8 mouse cellular contexts compared by ENCODE assay signal in the genomic region with DNA sequence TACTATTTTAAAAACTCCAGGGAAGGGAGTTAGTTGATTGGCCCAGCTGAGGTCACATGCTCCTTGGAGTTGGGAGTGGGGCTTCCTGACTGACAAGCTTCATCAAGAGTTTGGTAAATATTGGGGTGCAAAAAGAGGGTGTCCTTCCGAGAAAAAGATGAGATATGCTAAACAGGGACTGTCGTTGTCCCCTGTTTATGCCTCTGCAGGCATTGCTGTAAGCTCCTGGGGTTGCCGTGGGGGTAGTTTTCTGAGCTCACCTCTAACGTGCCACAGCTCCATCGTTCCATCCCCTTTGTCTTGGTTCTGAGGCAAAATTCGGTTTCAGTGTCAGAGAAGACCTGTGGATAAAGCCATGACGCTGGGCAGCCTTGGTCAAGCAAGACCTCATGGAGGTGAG. TPM values are rescaled to one million over a fixed set of nuclear protein-coding genes. Genes with fewer than 3 reads are reported as not detected.
DNase-seq lines count a peak whose midpoint lies in the region; ATAC-seq lines count a peak whose summit lies in the region.

Gene Dcun1d4, plus strand, starts transcription at position 301 of the 400 bp plus-strand sequence.

- 73% methylated on average over 7 of the region's 7 CpGs for WGBS in lung, embryonic 15.5 days
- WGBS in embryonic facial prominence, embryonic 15.5 days: 77% methylated on average over 7 of the region's 7 CpGs
- 86% methylated on average over 7 of the region's 7 CpGs for WGBS in hindbrain, embryonic 14.5 days
- WGBS in midbrain, embryonic 12.5 days: 86% methylated on average over 7 of the region's 7 CpGs

- no peak within 1 kb of the TSS for H3K4me2 ChIP-seq in lung, embryonic 15.5 days
- H3K4me2 ChIP-seq in embryonic facial prominence, embryonic 15.5 days (replicated peaks): no peak within 1 kb of the TSS
- no peak within 1 kb of the TSS for H3K4me2 ChIP-seq in hindbrain, embryonic 14.5 days (replicated peaks)
- H3K4me2 ChIP-seq in midbrain, embryonic 12.5 days (replicated peaks): no peak within 1 kb of the TSS

- H3K9me3 ChIP-seq in lung, embryonic 15.5 days: no peaks in the 10 kb centered on the region
- H3K9me3 ChIP-seq in embryonic facial prominence, embryonic 15.5 days (replicated peaks): no peaks in the 10 kb centered on the region
- H3K9me3 ChIP-seq in hindbrain, embryonic 14.5 days (ENCODE audit: control insufficient read depth, low read length): no peaks in the 10 kb centered on the region
- no peaks in the 10 kb centered on the region for H3K9me3 ChIP-seq in midbrain, embryonic 12.5 days

- no peak within 1 kb of the TSS for H3K27ac ChIP-seq in lung, embryonic 15.5 days
- H3K27ac ChIP-seq in embryonic facial prominence, embryonic 15.5 days (replicated peaks): no peak within 1 kb of the TSS
- no peak within 1 kb of the TSS for H3K27ac ChIP-seq in hindbrain, embryonic 14.5 days
- no peak within 1 kb of the TSS for H3K27ac ChIP-seq in midbrain, embryonic 12.5 days (replicated peaks)

- no peak within 1 kb of the TSS for H3K4me3 ChIP-seq in lung, embryonic 15.5 days
- no peak within 1 kb of the TSS for H3K4me3 ChIP-seq in embryonic facial prominence, embryonic 15.5 days (replicated peaks)
- H3K4me3 ChIP-seq in hindbrain, embryonic 14.5 days (replicated peaks; ENCODE audit: low read length): no peak within 1 kb of the TSS
- no peak within 1 kb of the TSS for H3K4me3 ChIP-seq in midbrain, embryonic 12.5 days

- no peaks in the 10 kb centered on the region for H3K27me3 ChIP-seq in lung, embryonic 15.5 days
- H3K27me3 ChIP-seq in embryonic facial prominence, embryonic 15.5 days: no peaks in the 10 kb centered on the region
- H3K27me3 ChIP-seq in hindbrain, embryonic 14.5 days (ENCODE audit: control insufficient read depth, insufficient read depth, low read length): no peaks in the 10 kb centered on the region
- H3K27me3 ChIP-seq in midbrain, embryonic 12.5 days: no peaks in the 10 kb centered on the region

- no peaks in the 10 kb centered on the region for H3K4me1 ChIP-seq in lung, embryonic 15.5 days
- no peaks in the 10 kb centered on the region for H3K4me1 ChIP-seq in embryonic facial prominence, embryonic 15.5 days
- no peaks in the 10 kb centered on the region for H3K4me1 ChIP-seq in hindbrain, embryonic 14.5 days (replicated peaks; ENCODE audit: control insufficient read depth, insufficient read depth, low read length)
- peaks cover 4% of the 10 kb centered on the region; the same call in 1 of the 2 replicates for H3K4me1 ChIP-seq in midbrain, embryonic 12.5 days

- no peak for ATAC-seq in lung, embryonic 15.5 days (ENCODE audit: borderline replicate concordance, extremely low read depth, low FRiP score, low TSS enrichment)
- ATAC-seq in embryonic facial prominence, embryonic 15.5 days (ENCODE audit: insufficient number of reproducible peaks, low FRiP score, low TSS enrichment, low read depth): no peak
- ATAC-seq in hindbrain, embryonic 14.5 days (ENCODE audit: low FRiP score): no peak
- no peak for ATAC-seq in midbrain, embryonic 12.5 days (ENCODE audit: low FRiP score, low read depth)

- DNase-seq in lung, postnatal 10 days: no peak
- DNase-seq in hindbrain, embryonic 14.5 days (ENCODE audit: low spot score): no peak
- DNase-seq in urinary bladder, postnatal 4 days (ENCODE audit: low spot score in 2 of 2): no peak
- no peak for DNase-seq in ovary, postnatal 36 days (ENCODE audit: low spot score)
- no peak for DNase-seq in kidney, adult 11 months

- no peaks in the 10 kb centered on the region for H3K36me3 ChIP-seq in lung, embryonic 15.5 days
- no peaks in the 10 kb centered on the region for H3K36me3 ChIP-seq in embryonic facial prominence, embryonic 15.5 days
- H3K36me3 ChIP-seq in hindbrain, embryonic 14.5 days (replicated peaks; ENCODE audit: control insufficient read depth, insufficient read depth): no peaks in the 10 kb centered on the region
- no peaks in the 10 kb centered on the region for H3K36me3 ChIP-seq in midbrain, embryonic 12.5 days

- H3K9ac ChIP-seq in lung, embryonic 15.5 days: no peak within 1 kb of the TSS
- no peak within 1 kb of the TSS for H3K9ac ChIP-seq in embryonic facial prominence, embryonic 15.5 days
- H3K9ac ChIP-seq in hindbrain, embryonic 14.5 days: no peak within 1 kb of the TSS
- no peak within 1 kb of the TSS for H3K9ac ChIP-seq in midbrain, embryonic 12.5 days (replicated peaks)

RNA-seq across cellular contexts. Expression of gene Dcun1d4, which starts in this region (rescaled TPM):
- polyA plus RNA-seq in lung, embryonic 15.5 days (2015; fragmentation: Nextera tagmentation; extraction: Ambion mirVana): 21.3 and 22.8 TPM in 2 replicates
- polyA plus RNA-seq in embryonic facial prominence, embryonic 15.5 days (2015; fragmentation: Nextera tagmentation; extraction: Ambion mirVana): 19.0 and 20.1 TPM in 2 replicates
- 61.5 and 65.0 TPM in 2 replicates for polyA plus RNA-seq in hindbrain, embryonic 14.5 days (2014; fragmentation: Nextera tagmentation; extraction: Ambion mirVana)
- 58.4 and 62.2 TPM in 2 replicates for polyA plus RNA-seq in midbrain, embryonic 12.5 days (2016; fragmentation: Nextera tagmentation; extraction: Ambion mirVana)
